Mouse (Mus musculus): ENCODE results near the gene Ifit1. TPM values are rescaled to one million over a fixed set of nuclear protein-coding genes. Genes with fewer than 3 reads are reported as not detected.
"Not testable (repeated sequence)": the region's sequence is repeated elsewhere in the genome, so short reads cannot be mapped to it uniquely, and the experiment has no call there.

Gene Ifit1
- polyA plus RNA-seq, 1 experiment from 2014 or later: 0.11 TPM

DNA sequence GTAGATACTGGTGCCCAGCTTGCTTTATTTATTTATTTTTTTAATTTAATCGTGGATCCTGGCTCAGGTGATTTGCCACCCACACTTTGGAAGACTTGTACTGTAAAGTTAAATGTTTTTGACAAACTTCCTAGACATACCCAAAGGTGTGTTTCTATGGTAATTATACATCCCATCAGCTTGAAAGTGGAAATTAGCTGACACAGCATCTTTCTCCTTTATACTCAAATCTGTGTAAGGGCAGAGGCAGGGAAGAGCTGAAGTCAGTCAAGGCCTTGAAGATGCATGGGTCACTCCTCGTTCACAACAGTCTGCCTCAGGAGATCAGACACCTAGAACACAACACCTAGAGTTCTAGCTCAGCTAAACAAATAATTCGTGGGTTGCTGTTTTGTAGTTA, 30.6 kb upstream of the Ifit1 start:
- ATAC-seq (ENCODE audit: insufficient read depth, low FRiP score, low TSS enrichment); H3K4me1 ChIP-seq (ENCODE audit: control insufficient read depth, insufficient read depth, low read length); H3K4me3 ChIP-seq (ENCODE audit: low read depth, low read length); H3K36me3 ChIP-seq (ENCODE audit: control insufficient read depth, insufficient read depth, low read length); H3K9me3 ChIP-seq (ENCODE audit: control insufficient read depth, low read length); H3K9ac ChIP-seq (ENCODE audit: low read length); DNase-seq (ENCODE audit: low spot score); H3K4me2 ChIP-seq (ENCODE audit: low read depth); H3K27ac ChIP-seq (ENCODE audit: low read depth, low read length); H3K27me3 ChIP-seq (ENCODE audit: control insufficient read depth, insufficient read depth, low read length): not testable (repeated sequence)
- 76% methylated on average over 3 of the region's 3 CpGs for WGBS

- H3K4me2 ChIP-seq (ENCODE audit: low read depth); H3K4me1 ChIP-seq (ENCODE audit: control insufficient read depth, insufficient read depth, low read length); H3K36me3 ChIP-seq (ENCODE audit: control insufficient read depth, insufficient read depth, low read length); H3K9ac ChIP-seq (ENCODE audit: low read length); H3K27ac ChIP-seq (ENCODE audit: low read depth, low read length); H3K9me3 ChIP-seq (ENCODE audit: control insufficient read depth, low read length); H3K27me3 ChIP-seq (ENCODE audit: control insufficient read depth, insufficient read depth, low read length); H3K4me3 ChIP-seq (ENCODE audit: low read depth, low read length); DNase-seq (ENCODE audit: low spot score); ATAC-seq (ENCODE audit: insufficient read depth, low FRiP score, low TSS enrichment): not testable (repeated sequence)
- WGBS: 90% methylated on average over 5 of the region's 11 CpGs
Observed at GRCm38 (mm10) chr19:34612243-34613001, 28.2 kb upstream of the Ifit1 start.

GRCm38 (mm10) chr19:34620871-34621270, 19.8 kb upstream of the Ifit1 start:
- Histone ChIP-seq H3K4me2 (ENCODE audit: low read depth) (no peak overlapping the region), H3K27me3 (ENCODE audit: control insufficient read depth, insufficient read depth, low read length) (no peaks in the 10 kb centered on the region), H3K36me3 (ENCODE audit: control insufficient read depth, insufficient read depth, low read length) (no peaks in the 10 kb centered on the region), H3K27ac (ENCODE audit: low read depth, low read length) (no peak overlapping the region), H3K9ac (ENCODE audit: low read length) (no peak overlapping the region), H3K4me3 (ENCODE audit: low read depth, low read length) (no peak overlapping the region), H3K4me1 (ENCODE audit: control insufficient read depth, insufficient read depth, low read length) (no peaks in the 10 kb centered on the region), H3K9me3 (ENCODE audit: control insufficient read depth, low read length) (no peaks in the 10 kb centered on the region)
- 93% methylated on average over 5 of the region's 5 CpGs for WGBS
- DNase-seq (ENCODE audit: low spot score) (no peak), ATAC-seq (ENCODE audit: insufficient read depth, low FRiP score, low TSS enrichment) (no peak)

DNA sequence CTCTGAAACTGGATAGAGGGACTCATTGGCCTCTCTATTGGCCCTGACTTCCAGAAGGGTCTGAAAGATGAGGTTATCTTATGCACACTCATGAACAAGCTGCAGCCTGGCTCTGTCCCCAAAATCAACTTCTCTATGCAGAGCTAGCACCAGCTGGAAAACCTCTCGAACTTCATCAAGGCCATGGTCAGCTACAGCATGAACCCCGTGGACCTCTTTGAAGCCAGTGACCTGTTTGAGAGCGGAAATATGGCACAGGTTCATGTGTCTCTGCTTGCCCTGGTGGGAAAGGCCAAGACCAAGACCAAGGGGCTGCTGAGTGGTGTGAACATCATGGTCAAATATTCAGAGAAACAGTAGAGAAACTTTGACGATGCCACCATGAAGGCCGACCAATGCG, 16.9 kb upstream of the Ifit1 start:
- Histone ChIP-seq H3K4me2 (ENCODE audit: low read depth) (no peak overlapping the region), H3K4me3 (ENCODE audit: low read depth, low read length) (no peak overlapping the region), H3K27me3 (ENCODE audit: control insufficient read depth, insufficient read depth, low read length) (no peaks in the 10 kb centered on the region), H3K4me1 (ENCODE audit: control insufficient read depth, insufficient read depth, low read length) (no peaks in the 10 kb centered on the region), H3K36me3 (ENCODE audit: control insufficient read depth, insufficient read depth, low read length) (no peaks in the 10 kb centered on the region), H3K27ac (ENCODE audit: low read depth, low read length) (no peak overlapping the region), H3K9me3 (ENCODE audit: control insufficient read depth, low read length) (no peaks in the 10 kb centered on the region), H3K9ac (ENCODE audit: low read length) (no peak overlapping the region)
- ATAC-seq (ENCODE audit: insufficient read depth, low FRiP score, low TSS enrichment) (no peak), DNase-seq (ENCODE audit: low spot score) (no peak)
- 91% methylated on average over 6 of the region's 6 CpGs for WGBS

- no peaks in the 10 kb centered on the region for H3K9me3 ChIP-seq (ENCODE audit: control insufficient read depth, low read length)
- ATAC-seq (ENCODE audit: insufficient read depth, low FRiP score, low TSS enrichment) (no peak), DNase-seq (ENCODE audit: low spot score) (no peak)
- 82% methylated on average over 4 of the region's 4 CpGs for WGBS
- H3K27me3 ChIP-seq (ENCODE audit: control insufficient read depth, insufficient read depth, low read length): no peaks in the 10 kb centered on the region
- H3K27ac ChIP-seq (ENCODE audit: low read depth, low read length): no peak overlapping the region
- no peaks in the 10 kb centered on the region for H3K4me1 ChIP-seq (ENCODE audit: control insufficient read depth, insufficient read depth, low read length)
- H3K9ac ChIP-seq (ENCODE audit: low read length): no peak overlapping the region
- no peak overlapping the region for H3K4me2 ChIP-seq (ENCODE audit: low read depth)
- H3K4me3 ChIP-seq (ENCODE audit: low read depth, low read length): no peak overlapping the region
- no peaks in the 10 kb centered on the region for H3K36me3 ChIP-seq (ENCODE audit: control insufficient read depth, insufficient read depth, low read length)
Observed at GRCm38 (mm10) chr19:34624663-34625062, 16.0 kb upstream of the Ifit1 start.

- H3K9me3 ChIP-seq (ENCODE audit: control insufficient read depth, low read length): no peaks in the 10 kb centered on the region
- WGBS: 66% methylated on average over 2 of the region's 2 CpGs
- ATAC-seq (ENCODE audit: insufficient read depth, low FRiP score, low TSS enrichment): no peak
- no peaks in the 10 kb centered on the region for H3K36me3 ChIP-seq (ENCODE audit: control insufficient read depth, insufficient read depth, low read length)
- no peak for DNase-seq (ENCODE audit: low spot score)
- H3K4me2 ChIP-seq (ENCODE audit: low read depth): no peak overlapping the region
- H3K4me1 ChIP-seq (ENCODE audit: control insufficient read depth, insufficient read depth, low read length): no peaks in the 10 kb centered on the region
- no peak overlapping the region for H3K9ac ChIP-seq (ENCODE audit: low read length)
- H3K4me3 ChIP-seq (ENCODE audit: low read depth, low read length): no peak overlapping the region
- no peak overlapping the region for H3K27ac ChIP-seq (ENCODE audit: low read depth, low read length)
- H3K27me3 ChIP-seq (ENCODE audit: control insufficient read depth, insufficient read depth, low read length): no peaks in the 10 kb centered on the region
Observed at GRCm38 (mm10) chr19:34627496-34627895, 13.2 kb upstream of the Ifit1 start.

GRCm38 (mm10) chr19:34631487-34631886, 9.2 kb upstream of the Ifit1 start:
- H3K4me3 ChIP-seq (ENCODE audit: low read depth, low read length): no peak overlapping the region
- DNase-seq (ENCODE audit: low spot score) (no peak), ATAC-seq (ENCODE audit: insufficient read depth, low FRiP score, low TSS enrichment) (no peak)

DNA sequence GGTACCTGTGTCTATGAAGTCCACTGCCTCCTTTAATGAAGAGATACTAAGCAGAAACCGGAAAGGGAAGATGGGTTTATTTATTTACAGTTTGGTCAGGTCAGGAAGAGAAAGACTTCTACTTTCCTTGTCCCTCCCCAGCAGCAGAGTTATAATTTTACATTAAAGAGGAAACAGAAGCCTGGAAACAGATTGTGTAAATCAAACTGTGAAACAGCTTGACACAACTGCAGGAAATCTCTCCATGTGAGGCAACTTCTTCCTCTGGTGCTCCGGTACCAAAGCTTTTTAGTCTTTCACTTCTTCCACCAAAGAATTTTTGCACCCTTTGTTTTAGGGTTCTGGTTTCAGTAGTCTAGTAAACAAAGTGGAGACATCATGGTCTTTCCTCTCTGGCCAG, 7.2 kb upstream of the Ifit1 start:
- ATAC-seq (ENCODE audit: insufficient read depth, low FRiP score, low TSS enrichment): no peak
- Histone ChIP-seq H3K4me1 (ENCODE audit: control insufficient read depth, insufficient read depth, low read length) (no peaks in the 10 kb centered on the region), H3K9ac (ENCODE audit: low read length) (no peak overlapping the region), H3K27ac (ENCODE audit: low read depth, low read length) (no peak overlapping the region), H3K9me3 (ENCODE audit: control insufficient read depth, low read length) (no peaks in the 10 kb centered on the region), H3K4me2 (ENCODE audit: low read depth) (no peak overlapping the region), H3K27me3 (ENCODE audit: control insufficient read depth, insufficient read depth, low read length) (no peaks in the 10 kb centered on the region), H3K36me3 (ENCODE audit: control insufficient read depth, insufficient read depth, low read length) (no peaks in the 10 kb centered on the region), H3K4me3 (ENCODE audit: low read depth, low read length) (no peak overlapping the region)
- no peak for DNase-seq (ENCODE audit: low spot score)
- WGBS: 77% methylated on average over 2 of the region's 2 CpGs

More at GRCm38 (mm10) chr19:34631487-34631886, 9.2 kb upstream of the Ifit1 start:
- Histone ChIP-seq H3K27me3 (ENCODE audit: control insufficient read depth, insufficient read depth, low read length) (no peaks in the 10 kb centered on the region), H3K9me3 (ENCODE audit: control insufficient read depth, low read length) (no peaks in the 10 kb centered on the region), H3K4me1 (ENCODE audit: control insufficient read depth, insufficient read depth, low read length) (no peaks in the 10 kb centered on the region), H3K36me3 (ENCODE audit: control insufficient read depth, insufficient read depth, low read length) (no peaks in the 10 kb centered on the region), H3K4me2 (ENCODE audit: low read depth) (no peak overlapping the region), H3K27ac (ENCODE audit: low read depth, low read length) (no peak overlapping the region), H3K9ac (ENCODE audit: low read length) (no peak overlapping the region)

GRCm38 (mm10) chr19:34636933-34637557, 3.6 kb upstream of the Ifit1 start:
- no peak overlapping the region for H3K27ac ChIP-seq (ENCODE audit: low read depth, low read length)
- no peaks in the 10 kb centered on the region for H3K27me3 ChIP-seq (ENCODE audit: control insufficient read depth, insufficient read depth, low read length)
- WGBS: 12% methylated on average over 3 of the region's 3 CpGs
- no peaks in the 10 kb centered on the region for H3K36me3 ChIP-seq (ENCODE audit: control insufficient read depth, insufficient read depth, low read length)
- no peak overlapping the region for H3K4me3 ChIP-seq (ENCODE audit: low read depth, low read length)
- H3K4me1 ChIP-seq (ENCODE audit: control insufficient read depth, insufficient read depth, low read length): no peaks in the 10 kb centered on the region
- no peak overlapping the region for H3K4me2 ChIP-seq (ENCODE audit: low read depth)
- DNase-seq (ENCODE audit: low spot score): peak; percentile 30
- ATAC-seq (ENCODE audit: insufficient read depth, low FRiP score, low TSS enrichment): peak; percentile 60; the same call in 1 of the 2 replicates
- H3K9me3 ChIP-seq (ENCODE audit: control insufficient read depth, low read length): no peaks in the 10 kb centered on the region
- H3K9ac ChIP-seq (ENCODE audit: low read length): no peak overlapping the region
